Mouse (Mus musculus) forebrain, embryonic 13.5 days (tissue): ENCODE data around the gene Drosha. TPM values are rescaled to one million over a fixed set of nuclear protein-coding genes. Genes with fewer than 3 reads are reported as not detected.
"Not testable (repeated sequence)": the region's sequence is repeated elsewhere in the genome, so short reads cannot be mapped to it uniquely, and the experiment has no call there.

Source experiments
- ATAC-seq: fragments of 200-750 bp; cut with Nextera tagmentation; 2 replicates; pipeline ENCODE4 v1.8.0; 2017
- H3K27ac ChIP-seq: fragments of 300-500 bp; sonication (generic); 2 replicates; pipeline ENCODE4 v1.5.1; 2015; ENCODE audit warnings: inconsistent platforms, mild to moderate bottlenecking, moderate library complexity
- H3K27me3 ChIP-seq: fragments of 300-500 bp; sonication (generic); 2 replicates; pipeline ENCODE4 v1.6.1; 2015; ENCODE audit warnings: mild to moderate bottlenecking, inconsistent platforms
- H3K36me3 ChIP-seq: fragments of 300-500 bp; sonication (generic); 2 replicates; pipeline ENCODE4 v1.6.1; 2015; ENCODE audit warnings: mild to moderate bottlenecking, inconsistent platforms; ENCODE audit not compliant: poor library complexity, severe bottlenecking
- H3K4me1 ChIP-seq: fragments of 300-500 bp; sonication (generic); 2 replicates; pipeline ENCODE4 v1.6.1; 2015; ENCODE audit warnings: inconsistent platforms
- H3K4me2 ChIP-seq: fragments of 300-500 bp; sonication (generic); 2 replicates; pipeline ENCODE4 v1.6.1; 2015; ENCODE audit warnings: inconsistent platforms, mild to moderate bottlenecking, moderate library complexity
- H3K4me3 ChIP-seq: fragments of 300-500 bp; sonication (generic); 2 replicates; pipeline ENCODE4 v1.5.1; 2015; ENCODE audit warnings: mild to moderate bottlenecking, inconsistent platforms
- H3K9ac ChIP-seq: fragments of 300-500 bp; sonication (generic); 2 replicates; pipeline ENCODE4 v1.6.1; 2015; ENCODE audit warnings: mild to moderate bottlenecking, inconsistent platforms
- H3K9me3 ChIP-seq: fragments of 300-500 bp; sonication (generic); replicated peaks from 2 replicates; pipeline ENCODE4 v1.6.1; 2016; ENCODE audit warnings: inconsistent platforms
- WGBS: fragments of 180-500 bp; shearing (Covaris S2); methylation state at CpG from one replicate; pipeline ENCODE4 v1.1.7; 2015; 5-methylcytosine and 5-hydroxymethylcytosine counted together
- polyA plus RNA-seq: library from polyadenylated mRNA; unstranded; fragments of >200 nt; fragmentation: Nextera tagmentation; extraction: Ambion mirVana; gene quantifications from 2 replicates; pipeline ENCODE4 v1.2.1, GENCODE M21; 2015

Gene Drosha
- polyA plus RNA-seq, 1 experiment from 2014 or later, result 50.9 TPM

DNA sequence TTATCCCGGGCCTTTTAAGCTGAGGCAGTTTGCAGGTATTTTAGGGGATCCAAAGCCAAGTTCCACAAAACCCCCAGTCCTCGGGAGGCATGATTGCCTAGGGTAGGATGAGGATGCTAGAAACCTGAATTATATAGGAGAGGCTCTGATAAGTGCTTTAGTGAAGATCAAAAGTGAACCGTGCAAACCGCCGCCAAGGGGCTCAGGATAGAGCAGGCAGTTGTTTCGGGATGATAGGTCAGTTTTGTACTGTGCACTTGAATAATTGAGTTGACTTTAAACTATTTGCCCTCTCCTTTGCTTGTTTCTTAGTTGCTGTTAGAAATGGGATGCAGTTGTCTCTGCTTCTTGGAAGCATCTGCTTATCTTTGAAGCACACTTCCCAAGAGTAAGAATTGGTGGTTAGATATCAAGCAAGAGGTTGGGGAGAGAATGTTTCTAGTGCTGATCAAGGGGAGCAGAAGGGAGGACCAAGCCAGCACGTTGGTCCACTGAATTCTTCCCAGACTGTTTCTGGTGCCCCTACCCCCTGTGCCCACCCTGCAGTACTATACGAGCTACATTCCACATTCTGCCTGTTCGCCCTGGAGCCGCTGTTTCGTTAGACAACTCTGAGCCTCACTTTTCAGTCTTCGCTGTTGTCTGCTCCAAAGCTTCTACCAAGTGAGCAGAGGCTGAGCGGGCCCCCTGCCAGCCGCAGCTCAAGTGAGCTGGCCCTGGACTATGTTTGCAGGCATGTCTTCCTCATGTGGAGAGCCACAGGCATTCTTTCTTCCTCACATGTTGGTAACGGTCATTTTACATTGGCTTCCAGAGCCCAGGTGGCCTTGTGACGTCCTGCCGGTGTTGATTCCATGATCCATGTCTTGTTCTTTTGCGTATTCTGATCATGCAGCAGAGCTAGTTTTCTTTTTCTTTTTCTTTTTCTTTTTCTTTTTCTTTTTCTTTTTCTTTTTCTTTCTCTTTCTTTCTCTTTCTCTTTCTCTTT is 71.7 kb downstream of the Drosha start:
- Histone ChIP-seq H3K4me3 (no peak overlapping the region), H3K27ac (no peak overlapping the region), H3K9ac (no peak overlapping the region), H3K4me1 (no peaks in the 10 kb centered on the region), H3K27me3 (no peaks in the 10 kb centered on the region), H3K4me2 (no peak overlapping the region), H3K36me3 (peaks cover 78% of the 10 kb centered on the region), H3K9me3 (no peaks in the 10 kb centered on the region)
- no peak for ATAC-seq
- 95% methylated on average over 18 of the region's 18 CpGs for WGBS

DNA sequence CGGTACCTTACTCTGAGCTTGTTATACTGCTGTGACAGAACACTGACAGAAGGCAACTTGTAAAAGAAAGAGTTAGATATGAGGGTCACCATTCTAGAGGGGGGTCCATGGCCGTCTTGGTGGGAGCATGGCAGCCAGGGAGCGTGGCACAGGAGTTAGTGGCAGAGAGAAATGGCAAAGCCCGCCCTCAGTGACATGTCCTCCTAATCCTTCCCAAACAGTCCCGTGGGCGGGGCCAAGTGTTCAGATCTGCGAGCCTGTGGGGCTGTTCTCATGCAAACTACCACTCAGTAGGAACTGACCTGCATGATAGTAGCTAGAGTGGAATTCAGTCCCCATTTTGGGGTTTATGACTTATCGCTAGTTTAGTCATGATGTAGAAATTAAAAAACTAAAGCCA is 73.2 kb downstream of the Drosha start:
- Histone ChIP-seq H3K36me3 (peaks cover 87% of the 10 kb centered on the region), H3K9ac (no peak overlapping the region), H3K4me3 (no peak overlapping the region), H3K4me2 (no peak overlapping the region), H3K9me3 (no peaks in the 10 kb centered on the region), H3K27ac (no peak overlapping the region), H3K27me3 (no peaks in the 10 kb centered on the region), H3K4me1 (no peaks in the 10 kb centered on the region)
- 91% methylated on average over 8 of the region's 8 CpGs for WGBS
- ATAC-seq, result no peak

DNA sequence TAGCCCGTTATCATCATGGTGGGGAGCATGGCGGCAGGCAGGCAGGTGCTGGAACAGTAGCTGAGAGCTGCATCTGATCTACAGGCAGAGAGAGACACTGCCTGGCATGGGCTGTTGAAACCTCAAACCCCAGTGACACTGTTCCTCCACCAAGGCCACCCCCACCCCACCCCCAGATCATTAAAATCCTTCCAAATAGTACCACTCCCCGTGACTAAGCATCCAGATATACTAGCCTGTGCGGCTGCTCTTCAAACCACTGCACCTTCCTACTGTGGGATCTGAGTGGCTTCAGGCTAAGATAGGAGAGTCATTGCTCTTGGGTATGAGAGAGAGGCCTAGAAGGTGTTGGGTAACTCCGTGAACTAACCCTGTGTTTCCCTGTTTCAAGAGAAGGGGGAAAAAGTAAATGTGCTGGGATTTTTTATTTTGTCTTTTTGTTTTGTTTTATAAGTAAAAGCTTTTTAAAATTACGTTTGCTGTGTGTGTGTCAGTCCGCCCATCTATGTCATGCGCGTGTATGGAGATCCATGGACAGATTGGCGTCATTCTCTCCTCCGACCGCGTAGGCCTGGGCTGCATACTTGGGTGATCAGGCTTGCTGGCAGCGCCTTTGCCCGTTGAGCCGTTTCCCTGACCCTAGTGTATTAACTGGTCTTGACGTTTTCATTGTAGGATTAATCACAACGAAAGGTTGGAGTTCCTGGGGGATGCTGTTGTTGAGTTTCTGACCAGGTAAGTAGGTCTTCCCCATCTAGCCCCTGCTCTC is 76.0 kb downstream of the Drosha start:
- peaks cover 87% of the 10 kb centered on the region for H3K36me3 ChIP-seq
- 91% methylated on average over 18 of the region's 18 CpGs for WGBS

DNA sequence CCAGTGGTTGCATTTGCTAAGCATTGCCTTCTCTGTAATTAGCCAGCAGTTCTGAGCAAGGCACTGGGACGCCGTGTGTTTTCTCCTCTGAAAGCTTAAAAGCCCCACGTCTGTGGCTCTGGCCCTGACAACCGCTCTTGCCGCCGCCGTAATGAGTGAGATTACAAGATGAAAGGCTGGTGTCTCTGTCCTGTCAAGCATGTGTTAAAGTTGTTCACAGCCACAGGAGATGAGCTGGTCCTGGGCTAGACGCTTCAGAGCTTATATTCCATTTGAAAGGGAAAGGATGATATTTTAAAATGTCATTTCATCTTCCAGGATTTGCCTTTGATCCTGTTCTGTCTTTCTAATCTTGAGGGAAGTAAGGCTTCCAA is 76.6 kb downstream of the Drosha start:
- no peaks in the 10 kb centered on the region for H3K9me3 ChIP-seq
- 0 out of 2 replicates have a peak, but pooled peaks have one; percentile 53 for ATAC-seq
- H3K4me1 ChIP-seq, result no peaks in the 10 kb centered on the region
- H3K27ac ChIP-seq, result no peak overlapping the region
- H3K9ac ChIP-seq, result no peak overlapping the region
- WGBS, result 84% methylated on average over 8 of the region's 8 CpGs
- no peak overlapping the region for H3K4me3 ChIP-seq
- H3K4me2 ChIP-seq, result no peak overlapping the region
- H3K27me3 ChIP-seq, result no peaks in the 10 kb centered on the region
- H3K36me3 ChIP-seq, result peaks cover 85% of the 10 kb centered on the region

More for the DNA sequence above, 76.0 kb downstream of the Drosha start:
- H3K27ac ChIP-seq, result no peak overlapping the region
- H3K4me3 ChIP-seq, result no peak overlapping the region
- H3K4me2 ChIP-seq, result no peak overlapping the region
- no peaks in the 10 kb centered on the region for H3K4me1 ChIP-seq
- no peak overlapping the region for H3K9ac ChIP-seq
- no peaks in the 10 kb centered on the region for H3K27me3 ChIP-seq
- no peak for ATAC-seq
- no peaks in the 10 kb centered on the region for H3K9me3 ChIP-seq

DNA sequence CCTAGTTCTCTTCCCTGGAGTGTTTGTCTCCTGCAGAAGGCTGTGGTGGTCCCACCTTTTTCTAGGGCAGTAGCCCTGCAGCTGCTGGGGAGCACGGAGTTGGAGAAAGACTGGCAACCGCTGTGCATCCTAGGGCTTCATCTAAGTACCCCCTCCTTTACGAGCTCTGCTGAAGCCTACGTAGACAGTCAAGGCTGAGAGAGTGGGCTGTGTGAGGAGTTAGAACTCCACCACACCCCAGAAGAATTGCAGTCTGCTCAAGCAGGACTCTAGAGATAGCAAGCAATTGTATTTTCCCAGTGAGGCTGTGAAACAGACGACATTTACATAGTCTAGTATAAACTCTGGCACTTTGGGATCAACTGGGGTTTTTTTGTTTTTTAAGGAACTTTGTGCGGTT is 79.8 kb downstream of the Drosha start:
- Histone ChIP-seq H3K9ac (no peak overlapping the region), H3K4me3 (no peak overlapping the region), H3K27me3 (no peaks in the 10 kb centered on the region), H3K27ac (no peak overlapping the region), H3K4me2 (no peak overlapping the region), H3K4me1 (no peaks in the 10 kb centered on the region), H3K36me3 (peaks cover 70% of the 10 kb centered on the region), H3K9me3 (no peaks in the 10 kb centered on the region)
- WGBS, result 93% methylated on average over 6 of the region's 6 CpGs
- no peak for ATAC-seq

DNA sequence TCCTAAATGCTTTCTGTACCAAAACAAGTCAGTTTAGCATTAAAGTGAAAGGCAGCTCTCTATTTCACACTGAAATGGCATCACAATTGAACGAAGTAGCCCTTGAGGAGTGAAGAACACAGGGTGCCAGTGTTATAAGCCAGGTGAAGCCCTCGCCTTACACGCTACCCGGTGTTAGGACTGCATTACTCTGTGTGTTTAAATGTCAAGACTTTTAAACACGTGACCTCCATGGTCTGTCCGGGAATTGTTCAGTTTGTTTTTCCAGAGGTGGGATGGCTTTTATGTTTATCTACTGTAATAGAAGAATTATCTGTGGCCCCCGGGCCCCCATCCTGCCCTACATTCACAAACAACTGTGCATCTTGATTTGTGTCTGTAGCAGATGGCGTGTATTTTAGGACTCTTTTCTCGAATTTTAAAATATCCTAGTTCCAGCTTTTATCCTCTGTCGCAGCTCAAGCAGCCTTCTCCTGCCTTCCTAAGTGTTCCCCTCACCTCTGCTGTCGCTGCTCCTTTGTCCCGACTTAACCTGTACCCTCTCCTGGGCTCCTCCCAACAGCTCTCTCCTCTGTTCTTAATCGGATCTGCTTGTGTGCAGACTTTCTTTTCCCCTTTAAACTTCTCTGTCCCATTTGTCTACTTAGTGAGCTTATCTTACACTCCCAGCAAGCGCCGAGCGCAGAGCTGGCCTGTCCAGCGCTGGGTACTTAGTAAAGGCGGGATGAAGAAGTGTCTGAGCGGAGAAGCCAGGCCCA is 83.5 kb downstream of the Drosha start:
- Histone ChIP-seq H3K9me3 (no peaks in the 10 kb centered on the region), H3K27ac (no peak overlapping the region), H3K4me2 (no peak overlapping the region), H3K36me3 (peaks cover 63% of the 10 kb centered on the region), H3K9ac (no peak overlapping the region), H3K27me3 (no peaks in the 10 kb centered on the region), H3K4me1 (no peaks in the 10 kb centered on the region), H3K4me3 (no peak overlapping the region)
- ATAC-seq, result no peak; the same call in 1 of the 2 replicates
- 82% methylated on average over 19 of the region's 19 CpGs for WGBS

DNA sequence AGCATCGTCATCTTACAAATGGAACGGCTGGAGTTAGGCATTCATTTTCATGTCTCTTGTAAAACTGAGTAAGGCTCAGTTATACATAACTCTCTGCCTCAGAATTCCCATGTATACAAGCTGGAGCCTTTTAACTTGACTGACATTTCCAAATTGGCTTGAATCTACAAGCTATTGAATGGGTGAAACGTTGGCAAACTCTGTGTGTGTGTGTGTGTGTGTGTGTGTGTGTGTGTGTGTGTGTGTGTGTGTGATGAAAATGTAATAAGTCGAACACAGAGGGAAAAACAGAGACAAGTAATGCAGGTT is 84.1 kb downstream of the Drosha start:
- H3K27me3 ChIP-seq, result no peaks in the 10 kb centered on the region
- H3K4me3 ChIP-seq, result no peak overlapping the region
- H3K9me3 ChIP-seq, result no peaks in the 10 kb centered on the region
- H3K36me3 ChIP-seq, result peaks cover 64% of the 10 kb centered on the region
- no peak overlapping the region for H3K4me2 ChIP-seq
- H3K4me1 ChIP-seq, result no peaks in the 10 kb centered on the region
- peak; percentile 22; the same call in 1 of the 2 replicates for ATAC-seq
- H3K9ac ChIP-seq, result no peak overlapping the region
- no peak overlapping the region for H3K27ac ChIP-seq
- WGBS, result 63% methylated on average over 4 of the region's 4 CpGs

DNA sequence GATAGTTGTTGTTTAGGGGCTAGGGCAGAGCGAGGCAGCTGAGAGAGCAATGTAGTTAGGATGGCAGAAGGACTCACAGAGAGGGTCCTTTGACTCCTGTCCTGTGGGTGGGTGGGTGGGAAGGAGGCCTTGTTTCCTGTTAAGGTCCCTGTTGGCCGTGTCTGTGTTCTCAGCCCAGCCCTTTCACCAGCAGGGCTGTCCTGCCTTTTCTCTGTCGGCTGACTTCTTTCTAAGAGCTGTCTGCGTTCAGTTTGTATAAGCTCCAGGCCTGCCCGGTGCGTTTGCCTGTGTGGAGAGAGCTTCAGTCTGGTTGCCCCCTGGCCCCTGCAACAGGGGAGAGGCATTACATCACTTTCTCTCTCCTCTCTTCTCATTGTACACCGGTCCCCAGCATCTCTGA is 84.6 kb downstream of the Drosha start:
- H3K27me3 ChIP-seq, result no peaks in the 10 kb centered on the region
- H3K4me1 ChIP-seq, result no peaks in the 10 kb centered on the region
- H3K9me3 ChIP-seq, result no peaks in the 10 kb centered on the region
- ATAC-seq, result no peak
- peaks cover 64% of the 10 kb centered on the region for H3K36me3 ChIP-seq
- H3K4me2 ChIP-seq, result no peak overlapping the region
- 74% methylated on average over 7 of the region's 7 CpGs for WGBS
- H3K9ac ChIP-seq, result no peak overlapping the region
- no peak overlapping the region for H3K4me3 ChIP-seq
- H3K27ac ChIP-seq, result no peak overlapping the region

DNA sequence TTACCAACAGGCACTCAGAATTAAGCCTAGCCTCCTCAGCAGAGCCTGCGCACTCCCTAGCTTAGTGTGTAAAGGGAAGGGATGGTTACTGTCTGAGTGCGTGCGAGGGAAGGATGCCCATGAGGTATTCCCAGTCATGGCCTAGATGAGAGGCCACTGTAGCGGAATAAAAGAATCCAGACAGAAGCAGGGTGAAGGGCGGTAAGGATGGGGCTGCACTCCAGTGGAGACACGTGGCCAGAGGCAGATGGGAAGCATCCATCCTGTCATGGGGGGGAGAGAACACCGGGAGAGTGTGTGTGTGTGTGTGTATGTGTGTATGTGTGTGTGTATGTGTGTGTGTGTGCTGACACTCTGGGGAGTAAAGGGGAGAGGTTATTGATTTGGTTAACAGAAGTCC is 86.5 kb downstream of the Drosha start:
- Histone ChIP-seq H3K9me3 (no peaks in the 10 kb centered on the region), H3K27me3 (no peaks in the 10 kb centered on the region), H3K4me1 (0 out of 2 replicates have a peak, but pooled peaks cover 2% of the 10 kb centered on the region), H3K9ac (no peak overlapping the region), H3K27ac (no peak overlapping the region), H3K4me2 (no peak overlapping the region), H3K4me3 (no peak overlapping the region), H3K36me3 (peaks cover 60% of the 10 kb centered on the region)
- 85% methylated on average over 7 of the region's 7 CpGs for WGBS
- ATAC-seq, result no peak

DNA sequence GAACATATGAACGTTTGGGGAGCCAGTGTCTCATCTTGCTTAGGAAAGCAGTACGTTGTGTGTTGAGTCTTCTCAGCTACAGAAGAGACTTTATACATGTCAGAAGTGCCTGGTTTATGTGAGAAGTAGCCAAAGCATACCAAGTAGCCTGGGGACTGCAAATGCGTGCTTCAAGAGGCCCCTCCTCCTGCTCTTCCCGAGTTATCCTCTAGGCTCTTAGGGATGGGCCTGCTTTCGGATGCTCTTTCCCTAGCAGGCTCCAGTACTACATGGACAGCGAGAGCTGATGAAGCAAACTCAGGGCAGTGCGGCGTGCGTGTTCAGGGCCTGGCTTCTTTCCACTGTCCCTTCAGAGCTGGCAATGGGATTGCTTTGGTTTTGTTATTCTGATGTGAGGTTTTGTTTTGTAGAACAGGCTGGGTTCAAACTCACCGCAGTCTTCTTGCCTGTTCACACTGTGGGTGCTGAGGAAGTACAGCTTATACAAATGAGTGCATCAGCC is 91.8 kb downstream of the Drosha start:
- ATAC-seq, result 0 out of 2 replicates have a peak, but pooled peaks have one; percentile 31
- no peaks in the 10 kb centered on the region for H3K27me3 ChIP-seq
- no peak overlapping the region for H3K4me2 ChIP-seq
- 71% methylated on average over 10 of the region's 10 CpGs for WGBS
- no peak overlapping the region for H3K9ac ChIP-seq
- H3K4me1 ChIP-seq, result 0 out of 2 replicates have a peak, but pooled peaks cover 4% of the 10 kb centered on the region
- H3K36me3 ChIP-seq, result peaks cover 81% of the 10 kb centered on the region
- H3K27ac ChIP-seq, result 0 out of 2 replicates have a peak overlapping the region, but pooled peaks have one; percentile 2
- no peaks in the 10 kb centered on the region for H3K9me3 ChIP-seq
- no peak overlapping the region for H3K4me3 ChIP-seq

DNA sequence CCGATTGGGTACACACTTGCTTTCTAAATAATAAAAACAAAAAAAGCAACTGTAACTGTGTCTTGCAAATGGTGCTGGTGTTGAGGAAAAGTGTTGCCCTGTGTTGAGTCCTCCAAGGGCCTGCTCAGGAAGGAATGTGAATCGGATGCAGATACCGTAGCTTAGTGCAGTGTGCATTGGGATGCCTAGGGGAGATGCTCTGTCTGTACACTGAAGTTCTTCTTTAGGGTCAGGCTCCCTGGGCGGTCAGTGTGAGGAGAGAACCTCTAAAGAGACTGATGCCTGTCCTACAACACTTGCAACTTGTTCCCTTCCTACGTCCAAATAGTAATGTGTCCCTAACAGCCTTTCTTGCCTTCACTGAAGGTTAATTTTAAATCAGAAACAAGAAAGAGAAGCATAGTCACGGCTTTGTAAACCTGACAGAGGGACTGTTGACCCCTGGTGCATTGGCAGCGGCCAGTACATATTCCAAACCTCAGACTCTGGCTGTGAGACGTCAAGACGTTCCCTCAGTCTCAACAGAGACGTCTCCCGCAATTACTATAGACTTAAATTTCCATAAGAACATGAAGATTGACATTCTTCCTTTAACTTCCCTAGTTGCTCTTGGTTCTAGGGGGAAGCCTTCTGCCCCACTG is 94.8 kb downstream of the Drosha start:
- H3K9ac ChIP-seq, ATAC-seq, H3K27ac ChIP-seq, H3K4me1 ChIP-seq, H3K4me3 ChIP-seq, H3K4me2 ChIP-seq, H3K9me3 ChIP-seq, H3K27me3 ChIP-seq: not testable (repeated sequence)
- H3K36me3 ChIP-seq, result peaks cover 85% of the 10 kb centered on the region
- 90% methylated on average over 11 of the region's 11 CpGs for WGBS
